Mouse (Mus musculus) embryonic facial prominence, embryonic 15.5 days (tissue): ENCODE results near the gene Dcaf10. TPM values are rescaled to one million over a fixed set of nuclear protein-coding genes. Genes with fewer than 3 reads are reported as not detected.

Experiments used
- ATAC-seq: fragments of 200-750 bp; cut with Nextera tagmentation; 2 replicates; pipeline ENCODE4 v1.8.0; 2017; ENCODE audit warnings: low read depth, moderate TSS enrichment; ENCODE audit not compliant: insufficient number of reproducible peaks, low FRiP score, low TSS enrichment
- H3K27ac ChIP-seq: fragments of 300-500 bp; sonication (generic); replicated peaks from 2 replicates; pipeline ENCODE4 v1.5.1; 2015; ENCODE audit warnings: mild to moderate bottlenecking, inconsistent platforms
- H3K27me3 ChIP-seq: fragments of 300-500 bp; sonication (generic); 2 replicates; pipeline ENCODE4 v1.6.1; 2015; ENCODE audit warnings: inconsistent platforms
- H3K36me3 ChIP-seq: fragments of 300-500 bp; sonication (generic); 2 replicates; pipeline ENCODE4 v1.6.1; 2015; ENCODE audit warnings: mild to moderate bottlenecking, inconsistent platforms
- H3K4me1 ChIP-seq: fragments of 300-500 bp; sonication (generic); 2 replicates; pipeline ENCODE4 v1.6.1; 2015; ENCODE audit warnings: inconsistent platforms
- H3K4me2 ChIP-seq: fragments of 300-500 bp; sonication (generic); replicated peaks from 2 replicates; pipeline ENCODE4 v1.6.1; 2015; ENCODE audit warnings: mild to moderate bottlenecking, inconsistent platforms
- H3K4me3 ChIP-seq: fragments of 300-500 bp; sonication (generic); replicated peaks from 2 replicates; pipeline ENCODE4 v1.5.1; 2015; ENCODE audit warnings: mild to moderate bottlenecking, inconsistent platforms
- H3K9ac ChIP-seq: fragments of 300-500 bp; sonication (generic); 2 replicates; pipeline ENCODE4 v1.6.1; 2015; ENCODE audit warnings: inconsistent platforms
- H3K9me3 ChIP-seq: fragments of 300-500 bp; sonication (generic); replicated peaks from 2 replicates; pipeline ENCODE4 v1.6.1; 2016; ENCODE audit warnings: inconsistent platforms
- WGBS: fragments of 180-500 bp; shearing (Covaris S2); methylation state at CpG from one replicate; pipeline ENCODE4 v1.1.7; 2015; 5-methylcytosine and 5-hydroxymethylcytosine counted together
- polyA plus RNA-seq: library from polyadenylated mRNA; unstranded; fragments of >200 nt; fragmentation: Nextera tagmentation; extraction: Ambion mirVana; gene quantifications from 2 replicates; pipeline ENCODE4 v1.2.1, GENCODE M21; 2015

Dcaf10 gene
- polyA plus RNA-seq, result 13.7 and 15.3 TPM in 2 replicates

DNA sequence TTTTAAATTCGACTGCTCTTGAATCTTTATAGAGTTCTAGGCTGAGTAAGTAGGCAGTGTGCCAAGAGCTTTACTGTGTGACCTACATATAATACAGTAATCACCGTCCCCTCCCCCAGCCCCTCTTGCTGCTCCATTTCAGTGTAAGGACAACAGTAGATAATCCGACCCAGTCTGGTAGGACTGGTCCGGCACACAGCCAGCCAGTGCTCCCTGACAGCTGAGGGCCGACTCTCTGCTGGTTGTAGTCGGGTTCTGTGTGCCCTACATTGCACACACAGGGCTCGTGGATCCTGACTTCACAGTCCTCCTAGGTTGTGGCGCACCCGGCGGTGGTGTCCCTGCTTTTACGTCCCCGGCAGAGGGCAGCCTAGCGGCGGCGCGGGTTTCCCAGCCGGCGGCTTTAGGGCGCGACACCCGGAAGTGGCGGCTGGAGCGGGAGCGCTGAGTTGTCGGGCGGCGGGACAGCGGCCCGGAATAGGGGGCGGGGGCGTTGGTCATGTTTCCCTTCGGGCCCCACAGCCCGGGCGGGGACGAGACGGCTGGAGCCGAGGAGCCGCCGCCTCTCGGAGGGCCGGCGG is at the start of gene Dcaf10:
Gene Dcaf10 (plus strand): TSS at position 433 of the 581 bp plus-strand sequence.
- no peaks in the 10 kb centered on the region for H3K36me3 ChIP-seq
- no peaks in the 10 kb centered on the region for H3K27me3 ChIP-seq
- H3K9ac ChIP-seq, result peak within 1 kb of the TSS; percentile 88
- H3K4me2 ChIP-seq, result peak within 1 kb of the TSS; percentile 58
- peak; percentile 95 for ATAC-seq
- peak within 1 kb of the TSS; percentile 98 for H3K27ac ChIP-seq
- peaks cover 11% of the 10 kb centered on the region for H3K4me1 ChIP-seq
- under 1% methylated on average over 40 of the region's 42 CpGs for WGBS
- H3K4me3 ChIP-seq, result peak within 1 kb of the TSS; percentile 77
- H3K9me3 ChIP-seq, result no peaks in the 10 kb centered on the region

DNA sequence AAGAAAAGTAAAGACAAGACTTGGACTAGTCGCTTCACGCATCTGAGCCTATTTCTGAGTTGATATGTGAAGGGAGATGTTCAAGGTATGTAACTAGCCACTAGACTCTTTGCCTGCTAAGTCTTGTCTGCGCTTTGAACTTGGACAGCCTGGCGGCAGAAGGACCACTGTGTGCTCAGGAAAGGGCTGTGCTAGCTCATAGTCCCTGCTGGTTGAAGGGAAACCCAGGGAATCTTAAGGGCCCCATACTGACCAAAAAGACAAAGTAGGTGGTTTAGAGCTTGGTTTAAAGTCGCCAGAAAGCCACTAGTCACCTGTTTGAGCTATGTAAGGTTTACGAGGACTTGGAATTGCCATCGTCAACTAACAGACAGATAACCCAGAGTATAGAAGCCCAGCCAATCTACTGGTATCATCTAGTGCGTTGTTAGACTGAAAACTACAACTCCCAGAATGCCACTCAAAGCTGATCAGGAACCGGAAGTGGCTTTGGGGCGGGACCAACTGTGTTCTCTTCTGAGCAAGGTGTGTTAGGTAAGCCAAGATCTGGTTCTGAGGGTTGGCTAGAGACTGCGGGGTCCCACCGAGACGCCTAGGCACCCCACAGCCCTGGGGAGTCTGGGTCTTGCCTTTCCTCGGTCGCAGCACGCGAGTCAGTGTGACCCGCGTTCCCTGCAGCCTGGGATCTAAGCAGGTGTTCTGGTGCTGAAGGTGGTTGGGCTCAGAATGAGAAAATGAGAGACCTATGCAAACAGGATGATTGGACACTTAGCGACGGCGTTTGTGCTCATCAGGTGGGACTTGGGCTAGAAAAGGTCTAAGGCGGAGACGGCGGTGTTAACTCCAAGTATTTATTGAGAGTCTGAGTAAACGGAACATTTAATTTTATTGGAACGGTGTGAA is 45.0 kb upstream of the Dcaf10 start, which contains the start of gene Trmt10b:
Gene Trmt10b (plus strand): TSS at position 466 of the 903 bp plus-strand sequence.
- 19% methylated on average over 27 of the region's 27 CpGs for WGBS
- peaks cover 16% of the 10 kb centered on the region; the same call in 1 of the 2 replicates for H3K36me3 ChIP-seq
- no peaks in the 10 kb centered on the region for H3K27me3 ChIP-seq
- H3K4me2 ChIP-seq, result peak within 1 kb of the TSS; percentile 80
- peak within 1 kb of the TSS; percentile 58 for H3K9ac ChIP-seq
- peak within 1 kb of the TSS; percentile 84 for H3K4me3 ChIP-seq
- no peak within 1 kb of the TSS for H3K27ac ChIP-seq
- peak; percentile 19; the same call in 1 of the 2 replicates for ATAC-seq
- no peaks in the 10 kb centered on the region for H3K9me3 ChIP-seq
- peaks cover 8% of the 10 kb centered on the region; the same call in 1 of the 2 replicates for H3K4me1 ChIP-seq

DNA sequence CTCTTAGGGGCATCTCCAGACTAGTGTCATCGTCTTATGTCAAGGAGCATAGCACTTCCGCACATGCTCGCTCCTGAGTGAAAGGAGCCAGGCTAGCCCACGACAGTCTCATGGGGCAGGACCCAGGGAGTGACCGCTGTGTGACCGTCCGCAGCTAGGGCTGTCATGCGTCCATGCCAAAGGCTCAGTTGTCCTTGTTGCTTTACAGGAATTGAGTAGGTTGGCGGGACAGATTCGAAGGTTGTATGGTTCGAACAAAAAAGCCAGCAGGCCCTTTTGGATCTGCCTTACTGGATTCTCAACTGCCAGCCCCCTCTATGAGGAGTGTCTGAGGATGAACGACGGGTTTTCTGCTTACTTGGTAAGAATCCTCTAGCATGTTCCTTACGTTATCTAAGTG is 36.4 kb upstream of the Dcaf10 start:
- no peak overlapping the region for H3K4me2 ChIP-seq
- H3K4me1 ChIP-seq, result no peaks in the 10 kb centered on the region
- H3K9me3 ChIP-seq, result 0 out of 2 replicates have a peak, but pooled peaks cover 3% of the 10 kb centered on the region
- H3K27me3 ChIP-seq, result no peaks in the 10 kb centered on the region
- H3K36me3 ChIP-seq, result peaks cover 66% of the 10 kb centered on the region
- no peak overlapping the region for H3K9ac ChIP-seq
- 96% methylated on average over 14 of the region's 14 CpGs for WGBS
- no peak overlapping the region for H3K4me3 ChIP-seq
- no peak overlapping the region for H3K27ac ChIP-seq
- no peak for ATAC-seq

DNA sequence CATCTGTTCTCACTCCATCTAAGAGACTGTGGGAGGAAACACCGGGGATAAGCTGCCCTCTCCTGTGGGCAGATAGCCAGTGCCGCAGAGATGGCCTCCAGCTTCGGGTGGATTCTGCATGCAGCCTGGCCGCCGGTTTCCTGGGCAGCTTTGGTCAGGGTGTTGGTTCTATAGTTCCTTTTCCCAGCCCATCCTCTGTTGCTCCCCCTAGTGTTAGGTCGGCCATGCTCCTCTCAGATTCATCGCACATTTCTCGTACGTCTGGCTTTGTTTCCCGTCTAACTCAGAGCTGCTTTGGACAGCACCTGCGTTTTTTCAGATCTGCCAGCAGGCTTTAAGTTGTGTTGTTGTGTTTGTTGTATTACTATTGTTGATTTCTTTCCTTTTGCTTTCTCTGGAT is 33.9 kb upstream of the Dcaf10 start:
- Histone ChIP-seq H3K27me3 (no peaks in the 10 kb centered on the region), H3K4me3 (no peak overlapping the region), H3K27ac (no peak overlapping the region), H3K9ac (no peak overlapping the region), H3K36me3 (peaks cover 50% of the 10 kb centered on the region), H3K9me3 (0 out of 2 replicates have a peak, but pooled peaks cover 3% of the 10 kb centered on the region), H3K4me1 (no peaks in the 10 kb centered on the region), H3K4me2 (no peak overlapping the region)
- WGBS, result 28% methylated on average over 11 of the region's 11 CpGs
- no peak for ATAC-seq

DNA sequence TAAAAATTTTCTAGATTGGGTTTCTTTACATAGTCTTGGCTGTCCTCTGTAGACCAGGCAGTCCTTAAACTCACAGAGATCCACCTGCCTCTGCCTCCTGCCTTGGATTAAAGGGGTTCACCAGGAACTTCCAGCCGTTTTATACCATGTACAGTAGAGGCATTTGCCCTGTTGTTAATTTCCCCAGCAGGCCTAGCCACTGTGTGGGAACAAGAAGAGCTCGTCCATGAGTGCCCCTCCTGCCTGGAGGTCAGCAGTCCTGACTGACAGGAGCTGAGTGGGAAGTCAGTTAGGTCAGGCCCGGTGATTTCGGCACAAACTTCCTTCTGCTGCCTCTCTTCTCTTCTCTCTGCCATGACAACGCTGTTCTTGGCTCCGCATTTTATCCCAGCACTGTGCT is 33.3 kb upstream of the Dcaf10 start:
- H3K36me3 ChIP-seq, result peaks cover 48% of the 10 kb centered on the region
- H3K27ac ChIP-seq, result no peak overlapping the region
- H3K27me3 ChIP-seq, result no peaks in the 10 kb centered on the region
- WGBS, result 88% methylated on average over 6 of the region's 6 CpGs
- no peak for ATAC-seq
- H3K9ac ChIP-seq, result no peak overlapping the region
- H3K4me3 ChIP-seq, result no peak overlapping the region
- 0 out of 2 replicates have a peak, but pooled peaks cover 3% of the 10 kb centered on the region for H3K9me3 ChIP-seq
- no peaks in the 10 kb centered on the region for H3K4me1 ChIP-seq
- no peak overlapping the region for H3K4me2 ChIP-seq

DNA sequence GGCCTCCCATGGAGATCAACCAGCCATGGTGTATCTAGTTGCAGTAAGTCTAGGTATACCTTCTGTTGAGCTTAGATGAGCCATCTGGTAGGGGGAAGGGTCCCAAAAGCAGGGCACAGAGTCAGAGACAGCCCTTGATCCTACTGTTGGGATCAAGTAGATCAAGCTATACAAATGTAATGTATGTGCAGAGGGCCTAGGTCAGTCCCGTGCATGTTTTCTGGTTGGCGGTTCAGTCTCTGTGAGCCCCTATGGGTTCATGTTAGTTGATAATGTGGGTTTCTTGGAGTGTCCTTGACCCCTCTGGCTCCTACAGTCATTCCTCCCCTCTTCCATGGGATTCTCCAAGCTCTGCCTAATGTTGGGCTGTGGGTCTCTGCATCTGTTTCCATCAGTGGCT is 30.8 kb upstream of the Dcaf10 start:
- Histone ChIP-seq H3K4me2 (no peak overlapping the region), H3K9ac (no peak overlapping the region), H3K36me3 (peaks cover 41% of the 10 kb centered on the region), H3K4me1 (no peaks in the 10 kb centered on the region), H3K27ac (no peak overlapping the region), H3K4me3 (no peak overlapping the region), H3K9me3 (no peaks in the 10 kb centered on the region), H3K27me3 (no peaks in the 10 kb centered on the region)
- ATAC-seq, result no peak
- 96% methylated on average over 2 of the region's 2 CpGs for WGBS

DNA sequence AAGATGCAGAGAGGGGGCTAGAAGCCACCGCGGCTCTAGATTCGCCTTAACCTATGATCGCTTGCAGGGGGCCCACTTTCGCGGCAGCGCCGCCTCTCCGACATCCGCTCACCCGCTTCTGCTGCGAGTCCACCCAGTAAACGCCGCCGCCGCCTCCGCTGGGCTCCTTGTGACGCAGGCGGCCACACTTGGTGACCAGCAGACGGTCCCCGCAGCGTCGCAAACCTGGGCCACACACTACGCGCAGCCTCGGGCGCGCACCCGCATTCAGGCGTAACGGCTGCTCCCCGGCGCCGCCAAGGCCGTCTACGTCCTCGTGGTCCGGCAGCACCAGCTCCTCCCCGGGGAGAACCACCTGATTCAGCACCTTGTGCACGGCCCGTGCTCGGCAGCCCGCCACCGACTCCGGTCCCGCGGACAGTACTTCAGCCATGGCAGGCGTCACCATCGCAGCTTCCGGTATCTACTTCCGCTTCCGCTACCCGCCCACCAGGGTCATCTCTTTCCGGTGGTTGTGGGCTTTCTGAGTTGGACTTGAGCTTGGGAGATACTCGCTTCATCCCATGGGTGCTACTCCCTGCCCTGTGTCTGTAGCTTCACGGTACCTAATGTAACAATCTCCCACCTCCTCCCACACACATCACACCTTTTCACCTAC is 21.6 kb upstream of the Dcaf10 start:
- WGBS, result under 1% methylated on average over 56 of the region's 56 CpGs
- Histone ChIP-seq H3K4me1 (peaks cover 12% of the 10 kb centered on the region), H3K4me2 (peak overlapping the region; percentile 52), H3K9me3 (no peaks in the 10 kb centered on the region), H3K36me3 (peaks cover 26% of the 10 kb centered on the region; the same call in 1 of the 2 replicates), H3K27me3 (peaks cover 14% of the 10 kb centered on the region), H3K9ac (peak overlapping the region; percentile 80), H3K27ac (peak overlapping the region; percentile 80), H3K4me3 (peak overlapping the region; percentile 86)
- ATAC-seq, result peak; percentile 63

DNA sequence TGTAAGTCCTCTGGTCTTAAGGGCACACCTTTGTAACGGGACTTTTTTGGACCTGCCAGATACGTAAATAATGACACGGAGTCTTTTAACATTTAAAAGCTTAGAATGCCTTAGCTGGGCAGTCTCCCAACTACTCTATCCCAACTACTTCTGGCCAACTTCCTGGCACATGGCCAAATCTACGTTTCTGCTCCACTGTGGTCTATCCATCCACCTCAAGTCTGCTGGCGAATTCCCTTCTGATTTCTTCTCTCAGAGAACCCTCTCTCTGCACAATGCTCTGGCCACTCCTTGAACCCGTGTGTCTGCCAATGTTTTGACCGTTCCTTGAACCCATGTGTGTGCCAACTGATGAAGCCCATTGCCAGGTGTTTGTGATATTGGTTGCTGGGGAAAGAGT is 10.8 kb upstream of the Dcaf10 start:
- Histone ChIP-seq H3K27ac (no peak overlapping the region), H3K4me2 (no peak overlapping the region), H3K36me3 (no peaks in the 10 kb centered on the region), H3K27me3 (no peaks in the 10 kb centered on the region), H3K4me3 (no peak overlapping the region), H3K9ac (no peak overlapping the region), H3K4me1 (no peaks in the 10 kb centered on the region), H3K9me3 (no peaks in the 10 kb centered on the region)
- no peak for ATAC-seq
- WGBS, result 73% methylated on average over 7 of the region's 7 CpGs

DNA sequence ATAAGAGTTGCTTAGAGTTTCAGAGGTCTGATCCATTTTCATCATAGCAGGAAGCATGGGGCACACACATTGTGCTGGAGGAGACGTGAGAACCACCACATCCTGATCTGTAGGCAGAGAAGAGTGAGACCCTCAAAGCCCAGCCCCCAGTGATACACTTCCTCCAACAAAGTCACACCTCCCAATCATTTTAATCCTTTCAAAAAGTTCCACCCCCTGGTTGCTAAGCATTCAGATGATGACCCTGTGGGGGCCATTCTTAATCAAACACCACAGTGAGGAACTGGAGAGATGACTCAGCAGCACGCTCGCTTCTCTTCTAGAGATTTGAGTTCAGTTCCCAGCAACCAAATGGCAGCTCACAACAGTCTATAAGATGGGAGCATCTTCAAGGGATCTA is 9.4 kb upstream of the Dcaf10 start:
- ATAC-seq, result no peak
- H3K9ac ChIP-seq, result no peak overlapping the region
- no peaks in the 10 kb centered on the region for H3K36me3 ChIP-seq
- no peaks in the 10 kb centered on the region for H3K4me1 ChIP-seq
- no peak overlapping the region for H3K27ac ChIP-seq
- 73% methylated on average over 3 of the region's 3 CpGs for WGBS
- no peaks in the 10 kb centered on the region for H3K27me3 ChIP-seq
- H3K4me2 ChIP-seq, result no peak overlapping the region
- no peak overlapping the region for H3K4me3 ChIP-seq
- H3K9me3 ChIP-seq, result no peaks in the 10 kb centered on the region

DNA sequence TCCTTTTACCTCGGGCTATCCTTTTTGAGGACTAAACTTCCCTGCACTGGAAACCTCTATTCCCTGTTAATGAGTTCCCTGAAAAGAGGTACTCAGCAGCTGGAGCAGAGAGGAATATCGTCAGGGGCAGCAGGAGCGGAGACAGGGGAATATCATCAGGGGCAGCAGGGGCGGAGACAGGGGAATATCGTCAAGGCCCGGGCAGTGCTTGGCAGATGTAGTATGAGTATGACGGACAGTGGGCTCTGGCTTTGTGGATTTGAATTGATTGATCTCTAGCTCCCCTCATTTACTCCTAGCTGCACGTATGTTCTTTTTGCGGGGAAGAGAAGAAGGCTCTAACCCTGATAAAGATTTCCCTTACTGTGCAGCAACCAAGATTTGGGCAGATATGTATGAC is 675 bp upstream of the Dcaf10 start:
- Histone ChIP-seq H3K9me3 (no peaks in the 10 kb centered on the region), H3K4me1 (peaks cover 11% of the 10 kb centered on the region), H3K27me3 (no peaks in the 10 kb centered on the region), H3K9ac (peak overlapping the region; percentile 88; the same call in 1 of the 2 replicates), H3K4me2 (peak overlapping the region; percentile 58), H3K4me3 (peak overlapping the region; percentile 77), H3K27ac (peak overlapping the region; percentile 98), H3K36me3 (no peaks in the 10 kb centered on the region)
- 55% methylated on average over 9 of the region's 9 CpGs for WGBS
- no peak for ATAC-seq
